Mouse (Mus musculus) left cerebral cortex, postnatal 14 days (tissue): ENCODE results near the gene D430019H16Rik. TPM values are rescaled to one million over a fixed set of nuclear protein-coding genes. Genes with fewer than 3 reads are reported as not detected.

Experiments
- DNase-seq, 2 experiments: peaks; one replicate each; pipeline ENCODE4 v3.0.0; 2021 to 2022; ENCODE audit warnings: low spot score in 2 of 2, mixed read lengths in 1 of 2
- intact Hi-C: fragments of 180-260 bp; cut with DNase I; formaldehyde crosslinking; loops from one replicate; pipeline ENCODE4 v1.15.1; 2025
- long read RNA-seq, 2 experiments: library from polyadenylated mRNA; stranded (forward); transcript quantifications; one replicate each; pipeline ENCODE4 v2.0.0; 2021
- total RNA-seq, 2 experiments: library from RNA; stranded (reverse); gene quantifications; 2 replicates each; pipeline ENCODE4 v1.2.3; 2021

Gene D430019H16Rik
- 100 to 1,000 TPM; 118 to 121 TPM for total RNA-seq
- long read RNA-seq, experiment 1, full-length matches to known transcripts, result 1 of 23 reads
- long read RNA-seq, experiment 1, partial matches to known transcripts, result 0 of 23 reads
- long read RNA-seq, experiment 1, other reads (novel, unspliced or antisense), result 22 of 23 reads
- long read RNA-seq, experiment 2, partial matches to known transcripts, result 0 of 26 reads
- long read RNA-seq, experiment 2, other reads (novel, unspliced or antisense), result 26 of 26 reads

GRCm38 (mm10) chr12:105453670-105454257 is at the start of gene D430019H16Rik:
Gene D430019H16Rik, plus strand, starts transcription at chr12:105453856.
- intact Hi-C loops, result no loop called here

DNA sequence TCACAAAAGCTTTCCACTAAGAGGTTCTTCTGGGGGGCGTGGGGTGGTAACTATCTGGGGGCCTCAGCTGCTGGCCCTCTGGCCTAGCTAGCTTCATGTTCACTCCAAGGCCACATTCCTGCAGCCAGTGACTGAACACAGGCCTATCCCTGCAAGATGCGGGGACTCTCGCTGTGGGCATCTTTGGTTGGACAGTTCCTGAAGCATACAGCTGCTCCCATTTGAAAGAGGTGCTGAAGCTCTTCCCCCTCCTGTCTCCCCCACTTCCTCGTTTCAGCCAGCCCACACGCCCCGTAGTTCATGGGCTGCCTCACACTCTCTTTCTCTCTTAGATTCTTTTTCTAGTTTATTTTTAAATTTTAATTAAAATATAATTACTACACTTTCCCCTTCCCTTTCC is 47.6 kb upstream of the D430019H16Rik start:
- intact Hi-C loops, result no loop called here

More at GRCm38 (mm10) chr12:105453670-105454257, at the start of gene D430019H16Rik:
- DNase-seq, result peak; percentile 54 to 78

GRCm38 (mm10) chr12:105413909-105414308 is 39.7 kb upstream of the D430019H16Rik start:
- intact Hi-C loops, result no loop called here
- no peak for DNase-seq

More for the DNA sequence above, 47.6 kb upstream of the D430019H16Rik start:
- DNase-seq, result no peak

GRCm38 (mm10) chr12:105420476-105420875 is 33.2 kb upstream of the D430019H16Rik start:
- intact Hi-C loops, result no loop called here
- no peak for DNase-seq

DNA sequence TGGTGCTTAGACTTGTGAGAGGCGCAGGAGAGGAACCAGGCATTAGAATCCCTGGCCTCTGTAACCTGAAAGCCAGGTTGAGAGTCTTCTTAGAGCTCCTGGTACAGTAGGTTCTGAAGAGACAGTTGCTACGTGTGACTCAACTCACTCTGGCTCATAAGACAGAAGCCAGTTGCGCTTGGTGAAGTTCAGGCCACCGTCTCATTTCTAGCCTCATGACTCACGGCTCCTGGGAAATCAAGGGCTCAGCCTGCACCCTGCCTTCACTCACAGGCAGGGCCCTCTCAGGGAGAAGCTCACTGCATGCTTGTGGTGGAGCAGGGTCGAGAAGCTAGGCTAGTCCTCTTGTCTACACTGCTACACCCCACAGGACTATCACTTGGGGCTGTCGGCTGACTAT is 27.1 kb upstream of the D430019H16Rik start:
- intact Hi-C loops, result no loop called here
- no peak for DNase-seq

DNA sequence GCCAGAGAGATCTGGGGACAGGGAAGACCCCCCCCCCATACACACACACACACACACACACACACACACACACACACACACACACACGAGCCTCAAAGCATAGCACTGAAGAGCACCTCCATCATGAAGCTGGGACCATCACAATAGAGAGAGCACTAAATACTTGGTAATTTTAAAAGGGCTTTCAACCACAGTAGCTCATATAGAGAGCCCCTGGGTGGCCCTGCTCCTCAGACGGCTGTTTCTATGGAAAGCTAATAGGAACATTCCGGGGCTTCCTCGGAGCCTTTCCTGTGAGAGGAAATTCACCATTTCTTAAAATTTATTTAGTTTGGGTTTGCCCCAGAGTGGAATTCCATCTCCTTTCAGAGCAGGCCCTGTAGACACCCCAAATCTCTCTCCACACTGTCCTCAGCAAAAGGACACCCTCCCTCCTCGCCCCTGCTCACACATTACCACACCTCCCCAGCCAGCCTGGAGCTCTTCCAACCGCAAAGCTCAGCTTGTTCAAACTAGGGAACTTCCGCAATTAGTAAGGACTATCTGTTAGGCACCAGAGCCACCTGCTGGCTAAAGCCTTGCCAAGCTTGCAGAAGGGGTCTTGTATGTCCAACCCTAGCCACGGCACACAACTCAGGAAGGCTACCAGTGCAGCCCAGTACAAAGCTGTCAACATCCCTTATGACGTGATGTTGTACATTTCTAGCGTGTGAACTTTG is 26.5 kb upstream of the D430019H16Rik start:
- DNase-seq, result peak; percentile 85 to 89
- intact Hi-C loops, result loop anchor here (1.0 kb wide), 1 partner anchor 376 kb away; no protein-coding TSS in a partner anchor

DNA sequence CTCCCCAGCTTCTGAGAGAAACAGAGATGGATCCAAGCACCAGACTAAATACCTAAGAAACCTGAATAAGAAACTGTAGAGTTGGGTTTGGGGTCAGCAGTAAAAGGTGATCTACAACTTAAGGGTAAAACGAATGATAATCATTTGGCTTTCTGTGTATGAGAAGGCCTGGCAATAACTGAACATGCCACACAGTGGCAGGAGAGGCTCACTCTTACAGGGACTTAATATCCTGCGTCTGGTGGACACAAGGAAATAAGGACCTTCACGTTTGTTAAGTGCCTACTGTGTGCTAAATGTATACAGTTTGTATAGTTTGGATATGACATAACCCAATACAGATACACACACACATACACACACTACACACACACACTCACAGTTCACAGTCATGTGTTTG is 21.8 kb upstream of the D430019H16Rik start:
- DNase-seq, result peak; percentile 37 to 48
- intact Hi-C loops, result loop anchor here (2.0 to 10.0 kb wide), 3 partner anchors 180 to 475 kb away; no protein-coding TSS in a partner anchor

GRCm38 (mm10) chr12:105432807-105433206 is 20.8 kb upstream of the D430019H16Rik start:
- intact Hi-C loops, result loop anchor here (2.0 to 10.0 kb wide), 3 partner anchors 179 to 476 kb away; no protein-coding TSS in a partner anchor
- no peak for DNase-seq

GRCm38 (mm10) chr12:105438259-105438658 is 15.4 kb upstream of the D430019H16Rik start:
- peak; percentile 46 to 76 for DNase-seq
- intact Hi-C loops, result loop anchor here (5.0 to 10.0 kb wide), 2 partner anchors 39 to 287 kb away; no protein-coding TSS in a partner anchor

DNA sequence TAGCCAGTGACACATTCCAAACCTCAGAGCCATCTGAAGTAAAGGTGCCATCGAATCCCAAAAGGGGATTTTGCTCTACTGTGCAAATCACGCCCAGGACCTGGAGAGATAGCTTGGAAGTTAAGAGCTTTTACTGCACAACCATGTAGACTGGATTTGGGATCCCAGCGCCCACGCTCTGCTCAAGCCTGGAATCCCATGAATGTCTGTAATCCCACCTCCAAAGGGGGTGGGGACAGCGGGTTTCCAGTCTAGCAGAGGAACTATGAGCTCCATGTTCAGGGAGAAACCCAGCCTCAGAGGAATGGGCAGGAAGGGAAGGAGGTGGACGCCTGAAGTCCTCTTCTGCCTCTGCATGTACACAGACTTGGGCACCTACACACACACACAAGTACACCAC is 13.7 kb upstream of the D430019H16Rik start:
- intact Hi-C loops, result loop anchor here (5.0 to 10.0 kb wide), 2 partner anchors 37 to 285 kb away; no protein-coding TSS in a partner anchor
- no peak for DNase-seq

GRCm38 (mm10) chr12:105443569-105443968 is 10.1 kb upstream of the D430019H16Rik start:
- peak in 1 of 2 experiments; percentile 47 for DNase-seq
- intact Hi-C loops, result no loop called here

GRCm38 (mm10) chr12:105445767-105446166 is 7.9 kb upstream of the D430019H16Rik start:
- DNase-seq, result no peak
- intact Hi-C loops, result no loop called here

DNA sequence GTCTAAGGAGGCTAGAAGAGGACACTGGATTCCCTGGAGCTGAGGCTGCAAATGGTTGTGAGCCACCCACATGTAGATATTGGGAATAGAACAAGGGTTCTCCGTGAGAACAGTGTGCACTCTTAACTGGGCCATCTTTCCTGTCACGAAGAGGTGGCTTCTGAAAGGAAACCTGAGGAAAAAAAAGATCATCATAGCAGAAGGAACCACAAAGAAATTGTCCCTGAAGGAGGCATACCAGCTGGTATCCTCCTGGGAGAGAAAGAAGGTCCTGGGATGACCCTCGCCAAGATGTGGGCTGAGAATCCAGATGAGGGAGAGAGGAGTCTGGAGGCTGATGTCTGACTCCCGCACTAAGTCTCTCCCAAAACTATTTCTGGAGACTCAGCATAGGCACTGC is 4.4 kb upstream of the D430019H16Rik start:
- intact Hi-C loops, result no loop called here
- peak in 1 of 2 experiments; percentile 53 for DNase-seq

- intact Hi-C loops, result no loop called here
- no peak for DNase-seq
Measured at GRCm38 (mm10) chr12:105454258-105455062, 804 bp downstream of the D430019H16Rik start.

DNA sequence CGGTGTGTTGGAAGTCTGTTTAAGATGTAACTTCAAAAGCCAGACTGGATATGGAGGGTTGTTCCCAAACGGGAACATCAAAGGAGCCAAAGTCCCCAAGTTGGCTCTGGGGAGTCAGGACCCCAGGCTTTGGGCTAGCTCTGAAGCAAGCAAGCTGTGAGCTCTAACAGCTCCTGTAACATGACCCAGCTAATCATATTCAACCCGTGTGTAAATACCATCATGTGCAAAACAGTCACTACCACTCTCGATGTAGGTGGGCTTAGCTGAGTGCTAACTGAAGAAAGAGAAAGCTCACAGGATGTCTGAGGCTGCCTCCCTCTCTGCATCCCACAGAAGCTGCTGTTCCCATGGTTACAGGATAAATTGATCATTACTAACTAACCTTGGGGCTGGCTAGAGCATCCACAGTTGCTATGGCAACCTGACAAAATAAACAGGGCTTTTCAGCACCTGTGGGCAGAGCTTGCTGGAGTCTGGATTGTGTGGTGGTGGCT is 1.5 kb downstream of the D430019H16Rik start:
- peak; percentile 48 to 72 for DNase-seq
- intact Hi-C loops, result no loop called here

DNA sequence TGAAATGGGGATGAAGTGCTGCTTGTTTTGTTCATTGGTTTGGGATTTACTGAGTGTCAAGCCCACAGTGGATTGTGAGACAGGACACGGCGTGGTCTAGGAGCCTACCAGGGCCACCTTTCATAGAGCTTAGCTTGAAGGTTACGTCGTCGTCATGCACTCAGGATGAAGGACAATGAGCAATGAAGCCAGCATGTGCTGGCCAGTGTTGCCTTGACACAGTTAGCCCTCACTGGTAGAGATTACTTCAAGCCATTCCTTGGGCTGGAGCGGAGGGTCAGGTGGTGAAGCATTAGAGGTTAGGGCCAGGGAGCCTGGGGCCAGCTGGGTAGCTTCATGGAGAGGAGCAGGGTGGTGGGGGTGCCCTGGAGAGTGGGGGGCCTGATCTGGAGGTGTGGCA is 5.1 kb downstream of the D430019H16Rik start:
- intact Hi-C loops, result no loop called here
- no peak for DNase-seq

DNA sequence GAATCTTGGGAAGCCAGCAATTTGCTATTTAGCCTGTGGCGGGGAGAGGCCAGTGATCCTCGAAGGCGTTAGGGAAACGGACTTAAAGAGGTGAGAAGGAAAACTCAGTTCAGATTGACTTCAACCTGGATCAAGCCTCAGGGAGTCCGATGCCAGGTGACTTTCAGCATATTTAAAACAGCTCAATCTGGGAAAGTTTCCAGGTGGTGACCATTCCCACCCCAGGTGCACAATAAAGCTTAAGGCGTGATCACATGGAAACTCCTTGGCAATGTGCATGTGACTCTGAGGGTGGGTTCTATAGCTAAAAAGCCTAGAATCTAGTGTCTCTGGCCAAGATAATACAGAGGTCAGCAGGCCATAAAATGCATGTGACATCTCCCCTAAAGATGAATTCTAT is 7.4 kb downstream of the D430019H16Rik start:
- intact Hi-C loops, result no loop called here
- DNase-seq, result no peak

DNA sequence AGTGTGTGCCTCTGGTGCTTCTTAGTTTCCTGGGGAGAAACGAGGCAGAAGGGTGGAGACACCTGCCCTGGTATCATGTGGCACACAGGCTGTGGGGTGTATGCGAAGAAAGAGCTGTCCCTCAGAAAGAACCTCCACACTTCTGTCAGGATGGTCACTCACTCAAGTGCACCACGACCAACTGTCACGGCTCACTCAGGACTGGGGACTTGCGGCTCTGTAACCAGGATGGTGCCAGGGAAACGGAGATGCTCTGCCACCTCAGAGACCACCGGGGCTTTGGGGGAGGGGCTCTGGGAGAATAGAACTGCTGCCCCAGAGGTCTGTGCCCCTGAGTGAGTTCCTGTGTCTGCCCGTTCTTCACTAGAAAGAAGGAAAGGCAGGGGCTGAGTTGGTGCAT is 15.4 kb downstream of the D430019H16Rik start:
- intact Hi-C loops, result no loop called here
- DNase-seq, result no peak
